Mouse (Mus musculus) MN1 (cell line): Measurements from ENCODE around the gene Camta2.

ENCODE experiments used
- DNase-seq: peaks from one replicate; pipeline ENCODE4 v3.0.0-alpha.2; 2016; ENCODE audit warnings: low spot score

Gene Camta2

GRCm38 (mm10) chr11:70646691-70647650, 40.9 kb downstream of the Camta2 start, which contains the start of the genes Rnf167 and Slc25a11:
Gene Rnf167, plus strand, starts transcription at chr11:70647235.
Gene Slc25a11, minus strand, starts transcription at chr11:70647479.
- DNase-seq = peak; percentile 99

GRCm38 (mm10) chr11:70646259-70646555, 41.7 kb downstream of the Camta2 start:
- no peak for DNase-seq

- DNase-seq = no peak
Observed at GRCm38 (mm10) chr11:70645461-70646258, 42.2 kb downstream of the Camta2 start.

GRCm38 (mm10) chr11:70644564-70645103, 43.3 kb downstream of the Camta2 start:
- no peak for DNase-seq

GRCm38 (mm10) chr11:70643051-70643450, 44.9 kb downstream of the Camta2 start:
- DNase-seq = no peak

GRCm38 (mm10) chr11:70641241-70641640, 46.7 kb downstream of the Camta2 start:
- DNase-seq = no peak

GRCm38 (mm10) chr11:70639976-70640375, 47.9 kb downstream of the Camta2 start:
- DNase-seq = no peak

GRCm38 (mm10) chr11:70638714-70639278, 49.1 kb downstream of the Camta2 start, which contains the start of gene Gp1ba:
Gene Gp1ba, plus strand, starts transcription at chr11:70639122.
- DNase-seq = no peak

- no peak for DNase-seq
Observed at GRCm38 (mm10) chr11:70638293-70638692, 49.6 kb downstream of the Camta2 start.

- DNase-seq = no peak
Observed at GRCm38 (mm10) chr11:70637764-70638163, 50.1 kb downstream of the Camta2 start.

GRCm38 (mm10) chr11:70635601-70636000, 52.3 kb downstream of the Camta2 start:
- no peak for DNase-seq

- no peak for DNase-seq
Observed at GRCm38 (mm10) chr11:70630129-70630528, 57.8 kb downstream of the Camta2 start.

- no peak for DNase-seq
Observed at GRCm38 (mm10) chr11:70629557-70629956, 58.3 kb downstream of the Camta2 start.

- peak; percentile 52 for DNase-seq
Observed at GRCm38 (mm10) chr11:70628431-70628830, 59.5 kb downstream of the Camta2 start.

GRCm38 (mm10) chr11:70626877-70627276, 61.0 kb downstream of the Camta2 start:
- no peak for DNase-seq

GRCm38 (mm10) chr11:70625473-70625872, 62.4 kb downstream of the Camta2 start:
- no peak for DNase-seq

- DNase-seq = no peak
Observed at GRCm38 (mm10) chr11:70623053-70623742, 64.7 kb downstream of the Camta2 start.

- DNase-seq = peak; percentile 61
Observed at GRCm38 (mm10) chr11:70621972-70622814, 65.7 kb downstream of the Camta2 start.
